Mouse (Mus musculus): ENCODE measurements around the gene Sema7a.

Gene Sema7a

DNA sequence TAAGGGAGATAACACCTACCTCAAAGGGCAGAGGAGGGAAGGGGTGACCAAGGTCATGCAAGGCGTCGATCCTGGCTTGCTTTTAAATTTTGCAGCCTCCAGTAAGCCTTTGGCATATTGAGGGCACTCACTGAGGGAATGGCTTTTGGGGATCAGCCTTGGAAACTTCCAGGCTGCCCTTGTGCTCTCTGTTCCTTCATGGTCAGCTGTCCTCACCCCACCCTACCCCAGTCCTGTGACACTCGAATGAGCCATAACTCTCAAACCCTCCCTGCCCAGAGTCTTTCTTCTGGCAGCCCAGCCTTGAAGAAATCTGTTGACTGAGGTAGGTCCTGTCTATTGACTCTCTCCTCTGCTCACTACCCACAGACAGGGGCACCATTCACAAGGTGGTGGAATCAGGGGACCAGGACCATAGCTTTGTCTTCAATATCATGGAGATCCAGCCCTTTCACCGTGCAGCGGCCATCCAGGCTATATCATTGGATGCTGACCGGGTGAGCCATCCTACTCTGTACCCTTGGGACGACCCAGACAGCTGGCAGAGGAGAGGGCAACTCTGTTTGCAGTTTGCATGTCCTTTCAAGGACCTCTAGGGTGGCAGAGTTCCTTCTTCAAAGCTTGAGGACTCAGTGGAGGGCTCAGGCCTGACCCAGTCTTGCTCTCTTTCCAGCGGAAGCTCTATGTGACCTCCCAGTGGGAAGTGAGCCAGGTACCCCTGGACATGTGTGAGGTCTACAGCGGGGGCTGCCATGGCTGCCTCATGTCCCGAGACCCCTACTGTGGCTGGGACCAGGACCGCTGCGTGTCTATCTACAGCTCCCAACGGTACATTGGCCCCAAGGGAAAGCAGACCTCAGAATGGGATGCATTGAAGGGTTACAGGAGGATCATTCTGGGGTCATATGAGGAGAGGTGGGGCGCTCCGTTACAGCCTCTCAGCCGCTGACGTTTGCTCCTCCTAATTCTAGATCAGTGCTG is 20.3 kb downstream of the Sema7a start:
- no peak for DNase-seq (ENCODE audit: low read depth, low spot score)

GRCm38 (mm10) chr9:57961226-57961625 is 21.3 kb downstream of the Sema7a start:
- no peak for DNase-seq (ENCODE audit: low read depth, low spot score)

- DNase-seq (ENCODE audit: low read depth, low spot score): no peak
Measured at GRCm38 (mm10) chr9:57961863-57962778, 22.2 kb downstream of the Sema7a start.

GRCm38 (mm10) chr9:57963249-57963997 is 23.5 kb downstream of the Sema7a start:
- no peak for DNase-seq (ENCODE audit: low read depth, low spot score)

DNA sequence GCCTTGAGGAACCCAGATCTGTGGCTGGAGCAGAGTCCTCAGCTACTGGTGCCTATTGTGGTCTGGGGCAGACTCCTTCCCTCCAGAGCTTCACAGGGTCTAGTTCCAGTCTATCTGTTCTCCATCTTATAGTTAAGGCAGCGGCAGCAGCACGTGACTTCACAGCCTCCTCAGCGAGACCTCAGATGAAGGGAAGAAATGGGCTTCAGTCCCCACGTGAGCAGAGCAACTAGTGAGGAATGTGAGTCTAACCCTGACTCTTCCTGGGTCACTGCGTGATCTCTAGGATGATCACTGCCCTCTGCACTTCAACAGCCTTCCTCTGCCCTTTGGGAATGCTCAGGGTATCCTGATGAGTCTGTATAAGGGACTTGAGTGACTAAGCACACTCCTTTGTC is 24.1 kb downstream of the Sema7a start:
- no peak for DNase-seq (ENCODE audit: low read depth, low spot score)

GRCm38 (mm10) chr9:57964528-57965250 is 24.8 kb downstream of the Sema7a start:
- no peak for DNase-seq (ENCODE audit: low read depth, low spot score)

GRCm38 (mm10) chr9:57965281-57966185 is 25.6 kb downstream of the Sema7a start:
- DNase-seq (ENCODE audit: low read depth, low spot score): peak; percentile 74

DNA sequence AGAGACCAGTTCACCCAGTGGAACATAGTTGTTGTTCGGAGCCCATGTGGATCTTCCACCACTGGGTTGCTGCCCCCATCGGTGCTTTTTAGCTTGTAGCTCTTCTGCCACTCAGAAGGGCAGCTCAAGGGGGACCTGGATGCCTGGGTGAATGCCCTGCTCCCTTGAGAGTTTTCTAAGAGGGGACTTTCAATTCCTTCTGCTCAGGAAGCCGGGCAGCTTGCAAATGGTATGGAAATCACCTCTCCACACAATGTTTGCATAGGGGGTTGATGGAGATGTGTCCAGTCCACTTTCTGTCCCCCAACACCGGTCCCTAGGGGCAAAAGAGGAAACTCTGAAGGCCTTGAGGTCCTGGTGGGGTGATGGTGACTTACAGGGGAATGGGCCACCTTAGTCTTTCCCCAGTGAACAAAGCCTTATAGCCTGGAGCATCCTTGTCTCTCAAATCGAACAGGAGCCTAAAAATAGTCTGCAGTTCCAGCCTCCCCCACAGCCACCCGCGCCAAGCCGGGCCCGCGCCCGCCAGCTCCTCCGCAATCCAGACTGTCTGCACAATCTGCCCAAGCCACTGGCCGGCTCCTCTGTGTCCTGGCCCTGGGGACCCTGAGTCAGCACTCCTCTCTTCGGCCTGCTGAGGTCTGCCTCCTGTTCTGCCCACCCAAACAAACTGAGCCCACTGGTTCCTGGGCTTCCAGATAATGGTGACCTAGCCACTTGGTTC is 27.5 kb downstream of the Sema7a start:
- peak; percentile 87 for DNase-seq (ENCODE audit: low read depth, low spot score)

GRCm38 (mm10) chr9:57968166-57968771 is 28.4 kb downstream of the Sema7a start:
- no peak for DNase-seq (ENCODE audit: low read depth, low spot score)

- no peak for DNase-seq (ENCODE audit: low read depth, low spot score)
Measured at GRCm38 (mm10) chr9:57968783-57969542, 29.1 kb downstream of the Sema7a start.

DNA sequence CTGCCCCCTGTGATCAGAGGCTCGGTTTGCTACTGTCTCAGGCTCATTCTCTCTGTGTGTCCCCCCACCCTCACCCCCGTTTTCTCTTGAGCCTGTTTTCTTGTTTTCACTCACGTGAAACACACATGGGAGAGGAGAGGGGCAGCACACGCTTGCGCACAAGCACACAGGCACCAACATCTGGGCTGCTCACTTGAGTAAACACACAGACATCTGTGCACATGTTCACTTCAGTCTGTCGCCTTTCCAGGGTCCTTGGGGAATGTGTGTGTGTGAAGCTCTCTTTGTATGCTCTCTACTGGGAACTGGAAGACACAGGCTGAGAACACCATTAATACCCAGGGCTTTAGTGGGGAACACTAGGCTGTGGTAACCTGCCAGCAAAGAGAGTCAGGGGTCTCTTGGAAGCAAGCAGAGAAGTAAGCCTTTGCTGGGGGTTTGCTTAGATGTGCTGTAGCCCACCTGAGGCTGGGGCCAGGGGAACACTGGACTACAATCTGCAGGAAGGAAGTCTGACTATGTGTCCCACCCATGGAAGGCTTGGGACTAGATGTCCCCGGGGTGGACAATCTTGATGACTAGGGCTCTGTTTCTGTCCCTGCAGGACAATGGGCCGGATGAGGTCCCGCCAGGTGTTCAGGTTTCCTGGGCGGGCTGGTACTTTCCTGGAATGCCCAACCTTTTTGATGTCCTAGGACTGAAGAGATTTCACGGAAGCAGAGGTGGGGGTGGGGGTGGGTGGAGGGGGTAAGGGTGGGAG is 30.0 kb downstream of the Sema7a start:
- DNase-seq (ENCODE audit: low read depth, low spot score): no peak

DNA sequence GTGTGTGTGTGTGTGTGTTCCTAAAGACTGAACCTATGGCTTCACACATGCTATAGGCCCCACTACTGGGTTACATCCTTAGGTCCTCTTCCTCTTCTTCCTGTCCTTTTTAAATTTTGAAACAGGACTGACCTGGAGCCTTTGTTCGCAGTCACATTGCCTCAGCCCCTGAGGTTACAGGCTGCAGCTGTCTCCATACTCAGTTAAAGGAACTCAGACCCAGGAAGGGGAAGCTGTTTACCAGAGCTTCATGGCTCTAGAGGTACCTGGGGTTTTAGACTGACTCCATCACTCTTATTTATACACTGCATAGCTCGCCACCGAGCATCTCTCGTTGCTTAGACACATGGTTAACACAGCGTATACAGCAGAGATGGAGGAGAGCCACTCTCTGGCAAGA is 31.5 kb downstream of the Sema7a start:
- no peak for DNase-seq (ENCODE audit: low read depth, low spot score)

DNA sequence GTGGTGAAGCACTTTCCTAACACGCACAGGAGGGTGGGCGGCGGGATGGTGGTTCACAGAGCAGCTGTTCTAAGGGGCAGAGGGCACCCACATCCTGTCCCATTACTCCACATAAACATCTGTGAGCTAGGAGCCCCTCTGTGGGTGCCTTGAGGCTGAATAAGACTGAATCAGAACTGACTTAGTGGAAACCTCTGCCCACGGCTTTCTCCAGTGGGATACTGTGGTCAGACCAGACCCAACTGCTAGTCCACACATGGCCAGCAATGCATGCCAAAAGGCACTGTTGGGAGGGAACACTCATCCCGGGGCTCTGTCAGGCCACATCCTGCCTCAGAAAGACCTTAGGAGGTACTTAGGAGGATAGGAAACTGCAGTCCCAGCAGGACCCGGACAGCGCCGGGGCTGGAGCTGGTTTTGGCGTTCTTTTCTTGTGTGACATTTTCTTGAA is 32.3 kb downstream of the Sema7a start:
- DNase-seq (ENCODE audit: low read depth, low spot score): no peak

- DNase-seq (ENCODE audit: low read depth, low spot score): no peak
Measured at GRCm38 (mm10) chr9:57972776-57973439, 33.0 kb downstream of the Sema7a start.

DNA sequence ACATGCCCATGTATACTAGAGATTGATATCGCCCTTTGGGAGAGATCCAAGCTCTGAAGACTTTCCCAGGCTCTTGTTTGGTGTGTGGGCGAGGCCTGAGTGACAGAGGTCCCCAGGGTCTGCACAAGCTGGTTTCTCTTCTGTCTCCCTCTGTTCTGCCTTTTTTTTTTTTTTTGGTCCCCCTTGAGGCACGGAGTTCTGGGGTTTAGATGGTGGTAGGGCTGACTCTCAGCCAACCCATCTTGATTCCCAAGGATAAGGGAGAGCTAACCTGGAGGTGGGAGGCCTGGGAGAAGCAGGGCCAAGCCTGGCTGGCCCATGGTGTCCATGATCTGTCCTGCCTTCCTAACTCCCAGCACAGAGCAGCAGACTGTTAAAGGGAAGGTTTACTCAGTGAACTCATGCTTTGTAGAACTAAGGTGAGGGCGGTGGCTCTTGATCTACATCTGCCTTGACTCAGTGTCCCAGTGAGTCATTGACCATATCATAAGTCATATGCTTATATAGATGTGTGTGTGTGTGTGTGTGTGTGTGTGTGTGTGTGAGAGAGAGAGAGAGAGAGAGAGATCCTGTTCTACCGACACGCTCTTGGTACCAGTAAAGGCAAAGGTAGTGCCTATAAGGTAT is 33.6 kb downstream of the Sema7a start:
- no peak for DNase-seq (ENCODE audit: low read depth, low spot score)

GRCm38 (mm10) chr9:57974221-57974620 is 34.3 kb downstream of the Sema7a start:
- DNase-seq (ENCODE audit: low read depth, low spot score): no peak

Data from brain, adult 2 months (tissue).